9 mouse cellular contexts compared by ENCODE assay signal in genomic region chr19:4813015-4813414, GRCm38 (mm10). TPM values are rescaled to one million over a fixed set of nuclear protein-coding genes. Genes with fewer than 3 reads are reported as not detected.
DNase-seq lines count a peak whose midpoint lies in the region; ATAC-seq and TF ChIP-seq lines count a peak whose summit lies in the region.
"Had no signal": no experiment of that assay in that cellular context is flagged by ENCODE, and none has a peak within 500 bp of the region (broad histone marks: within the 10 kb centered on the region; RNA-seq: fewer than 3 reads in every experiment).

No protein-coding gene starts in this region.

- H3K4me2 ChIP-seq in hindbrain, embryonic 12.5 days (replicated peaks), result no peak overlapping the region

- H3K4me3 ChIP-seq in hindbrain, embryonic 10.5 days, result no peak overlapping the region
- H3K4me3 ChIP-seq in hindbrain, embryonic 12.5 days, result no peak overlapping the region
- no peak overlapping the region for H3K4me3 ChIP-seq in thymus, adult 2 months (ENCODE audit: control insufficient read depth, insufficient read depth, low read length)

- no peaks in the 10 kb centered on the region for H3K27me3 ChIP-seq in hindbrain, embryonic 10.5 days (ENCODE audit: insufficient read depth, poor library complexity, severe bottlenecking)
- no peaks in the 10 kb centered on the region for H3K27me3 ChIP-seq in hindbrain, embryonic 12.5 days
- H3K27me3 ChIP-seq in thymus, adult 2 months (ENCODE audit: control insufficient read depth, insufficient read depth, low read length), result no peaks in the 10 kb centered on the region

- H3K36me3 ChIP-seq in hindbrain, embryonic 10.5 days, result no peaks in the 10 kb centered on the region
- H3K36me3 ChIP-seq in hindbrain, embryonic 12.5 days, result no peaks in the 10 kb centered on the region
- no peaks in the 10 kb centered on the region for H3K36me3 ChIP-seq in thymus, adult 2 months (ENCODE audit: control insufficient read depth, insufficient read depth, low read length)

- 79% methylated on average over 6 of the region's 6 CpGs for WGBS in hindbrain, embryonic 10.5 days
- WGBS in hindbrain, embryonic 12.5 days, result 79% methylated on average over 5 of the region's 6 CpGs
- WGBS in thymus, adult 2 months, result 93% methylated on average over 6 of the region's 6 CpGs

- no peak overlapping the region for H3K27ac ChIP-seq in hindbrain, embryonic 10.5 days
- H3K27ac ChIP-seq in hindbrain, embryonic 12.5 days, result no peak overlapping the region
- no peak overlapping the region for H3K27ac ChIP-seq in thymus, adult 2 months (ENCODE audit: control insufficient read depth, insufficient read depth, low read length)

- no peak for ATAC-seq in hindbrain, embryonic 12.5 days (ENCODE audit: low FRiP score)

- no peak for TF ChIP-seq CTCF in thymus, adult 2 months (IDR thresholded peaks at IDR 0.05; ENCODE audit: borderline replicate concordance, control insufficient read depth, extremely low read depth, insufficient read depth, low read length, poor library complexity)

- TF ChIP-seq POLR2A in thymus, adult 2 months (IDR thresholded peaks at IDR 0.05; ENCODE audit: control insufficient read depth, extremely low read depth, insufficient read depth, low read length, poor library complexity), result no peak

- no peaks in the 10 kb centered on the region; the same call in 1 of the 2 replicates for H3K9me3 ChIP-seq in hindbrain, embryonic 10.5 days
- H3K9me3 ChIP-seq in hindbrain, embryonic 12.5 days (replicated peaks), result no peaks in the 10 kb centered on the region

- H3K9ac ChIP-seq in hindbrain, embryonic 12.5 days, result no peak overlapping the region

- DNase-seq in hindbrain, embryonic 10.5 days (ENCODE audit: low spot score), result peak; percentile 24
- peak; percentile 25 for DNase-seq in thymus, adult 2 months
- DNase-seq in thymus, adult 18-20 months, result no peak
- peak; percentile 41 to 66 for DNase-seq in kidney, postnatal 25 days
- DNase-seq in thymus, postnatal 4 days, result peak; percentile 68
- no peak for DNase-seq in gastrocnemius, adult 18-20 months (ENCODE audit: low spot score)
- no peak for DNase-seq in layer of hippocampus, adult 18-20 months (ENCODE audit: low spot score in 2 of 2)

- peaks cover 24% of the 10 kb centered on the region for H3K4me1 ChIP-seq in hindbrain, embryonic 10.5 days (replicated peaks)
- H3K4me1 ChIP-seq in hindbrain, embryonic 12.5 days, result peaks cover 19% of the 10 kb centered on the region
- peaks cover 3% of the 10 kb centered on the region for H3K4me1 ChIP-seq in thymus, adult 2 months (replicated peaks; ENCODE audit: control insufficient read depth, insufficient read depth, low read length)

RNA-seq across cellular contexts. Expression of gene Rbm14, which starts 1.6 kb away (rescaled TPM):
- 126 and 130 TPM in 2 replicates for polyA plus RNA-seq in hindbrain, embryonic 10.5 days (2016; fragmentation: Nextera tagmentation; extraction: Ambion mirVana)
- 96.0 and 97.9 TPM in 2 replicates for polyA plus RNA-seq in hindbrain, embryonic 12.5 days (2016; fragmentation: Nextera tagmentation; extraction: Ambion mirVana)
- polyA plus RNA-seq in thymus, adult 2 months (2012; rRNA removed), result 158 and 205 TPM in 2 replicates
- total RNA-seq in gastrocnemius, adult 18-20 months (2021), result 10 to 100 TPM in 1 of 2 experiments, 1 to 10 TPM in 1; 8.0 to 10.5 TPM
- 10 to 100 TPM; 47.7 to 53.1 TPM for total RNA-seq in layer of hippocampus, adult 18-20 months (2021)

RNA-seq across cellular contexts. Expression of gene Gm21992, which starts 1.6 kb away (rescaled TPM):
- 26.7 and 30.0 TPM in 2 replicates for polyA plus RNA-seq in hindbrain, embryonic 10.5 days (2016; fragmentation: Nextera tagmentation; extraction: Ambion mirVana)
- polyA plus RNA-seq in hindbrain, embryonic 12.5 days (2016; fragmentation: Nextera tagmentation; extraction: Ambion mirVana), result 41.5 and 42.9 TPM in 2 replicates
- 30.1 and 56.3 TPM in 2 replicates for polyA plus RNA-seq in thymus, adult 2 months (2012; rRNA removed)
- 10 to 100 TPM in 1 of 2 experiments, 1 to 10 TPM in 1; 6.8 to 12.7 TPM for total RNA-seq in gastrocnemius, adult 18-20 months (2021)
- 10 to 100 TPM; 24.5 to 31.9 TPM for total RNA-seq in layer of hippocampus, adult 18-20 months (2021)

RNA-seq across cellular contexts. Expression of gene Rbm4, which starts 19.3 kb away (rescaled TPM):
- 104 and 106 TPM in 2 replicates for polyA plus RNA-seq in hindbrain, embryonic 10.5 days (2016; fragmentation: Nextera tagmentation; extraction: Ambion mirVana)
- polyA plus RNA-seq in hindbrain, embryonic 12.5 days (2016; fragmentation: Nextera tagmentation; extraction: Ambion mirVana), result 88.8 and 94.8 TPM in 2 replicates
- polyA plus RNA-seq in thymus, adult 2 months (2012; rRNA removed), result 113 and 130 TPM in 2 replicates
- total RNA-seq in gastrocnemius, adult 18-20 months (2021), result 10 to 100 TPM; 31.4 to 34.8 TPM
- total RNA-seq in layer of hippocampus, adult 18-20 months (2021), result 10 to 100 TPM; 97.8 to 99.1 TPM

RNA-seq across cellular contexts. Expression of gene Ccs, which starts 26.1 kb away (rescaled TPM):
- 46.9 and 49.6 TPM in 2 replicates for polyA plus RNA-seq in hindbrain, embryonic 10.5 days (2016; fragmentation: Nextera tagmentation; extraction: Ambion mirVana)
- 42.7 and 46.4 TPM in 2 replicates for polyA plus RNA-seq in hindbrain, embryonic 12.5 days (2016; fragmentation: Nextera tagmentation; extraction: Ambion mirVana)
- polyA plus RNA-seq in thymus, adult 2 months (2012; rRNA removed), result 35.8 and 45.8 TPM in 2 replicates
- total RNA-seq in gastrocnemius, adult 18-20 months (2021), result 10 to 100 TPM; 20.0 to 24.1 TPM
- 10 to 100 TPM; 33.2 to 35.4 TPM for total RNA-seq in layer of hippocampus, adult 18-20 months (2021)

RNA-seq across cellular contexts. Expression of gene Ccdc87, which starts 26.2 kb away (rescaled TPM):
- 0.11 and 0.33 TPM in 2 replicates for polyA plus RNA-seq in hindbrain, embryonic 10.5 days (2016; fragmentation: Nextera tagmentation; extraction: Ambion mirVana)
- polyA plus RNA-seq in hindbrain, embryonic 12.5 days (2016; fragmentation: Nextera tagmentation; extraction: Ambion mirVana), result 0.35 and 0.40 TPM in 2 replicates
- polyA plus RNA-seq in thymus, adult 2 months (2012; rRNA removed), result 0.19 and 0.24 TPM in 2 replicates
- not detected for total RNA-seq in gastrocnemius, adult 18-20 months (2021)
- total RNA-seq in layer of hippocampus, adult 18-20 months (2021), result 1 to 10 TPM; 2.0 to 2.2 TPM
- polyA plus RNA-seq: heart, embryonic 14.5 days had no signal

Comparison
In these comparisons a context has a peak if more than half of its experiments do, and no peak if none do; other contexts are left out.
1. DNase-seq: peak in hindbrain, embryonic 10.5 days (single experiment), thymus, adult 2 months (single experiment), kidney, postnatal 25 days (2 of 2) and thymus, postnatal 4 days (single experiment); none in thymus, adult 18-20 months (0 of 2), gastrocnemius, adult 18-20 months (single experiment) and layer of hippocampus, adult 18-20 months (0 of 2).